Mouse (Mus musculus) MEL (cell line): Measurements from ENCODE around the gene Srsf3. TPM values are rescaled to one million over a fixed set of nuclear protein-coding genes. Genes with fewer than 3 reads are reported as not detected.

Experiments
- DNase-seq: peaks from one replicate; pipeline ENCODE4 v3.0.0; 2011; ENCODE audit warnings: low read depth, low spot score
- H3K27ac ChIP-seq: 2 replicates; pipeline ENCODE4 v1.5.1; 2012; ENCODE audit warnings: low read depth, mild to moderate bottlenecking, control low read depth, low read length, moderate library complexity; ENCODE audit not compliant: control insufficient read depth
- H3K27me3 ChIP-seq, 2 experiments: fragments of 150-350 bp in 1 of 2; sonication (generic) in 1 of 2; 2 replicates each; pipeline ENCODE4 v1.6.1; 2012; ENCODE audit warnings: low read length in 2 of 2, mild to moderate bottlenecking in 2 of 2, improper control_type of control experiment in 1 of 2, moderate library complexity in 1 of 2; ENCODE audit not compliant: insufficient read depth in 2 of 2, control insufficient read depth in 1 of 2
- H3K36me3 ChIP-seq, 2 experiments: 2 replicates each; pipeline ENCODE4 v1.6.1; 2012 to 2014; ENCODE audit warnings: low read length in 2 of 2, improper control_type of control experiment in 1 of 2, inconsistent platforms in 1 of 2, mild to moderate bottlenecking in 1 of 2; ENCODE audit not compliant: insufficient read depth in 2 of 2, control insufficient read depth in 1 of 2
- H3K4me1 ChIP-seq, 2 experiments: fragments of 150-350 bp in 1 of 2; sonication (generic) in 1 of 2; 2 replicates each; pipeline ENCODE4 v1.6.1; 2012; ENCODE audit warnings: low read length in 2 of 2, improper control_type of control experiment in 1 of 2, mild to moderate bottlenecking in 1 of 2; ENCODE audit not compliant: insufficient read depth in 2 of 2, control insufficient read depth in 1 of 2
- H3K4me3 ChIP-seq, 2 experiments: fragments of 150-350 bp in 1 of 2; sonication (generic) in 1 of 2; 2 replicates each; pipeline ENCODE4 v1.5.1; 2012; ENCODE audit warnings: low read depth in 2 of 2, low read length in 2 of 2, mild to moderate bottlenecking in 2 of 2, moderate library complexity in 2 of 2, control low read depth in 1 of 2, improper control_type of control experiment in 1 of 2; ENCODE audit not compliant: control insufficient read depth in 1 of 2, insufficient read depth in 1 of 2
- H3K79me2 ChIP-seq: 2 replicates; pipeline ENCODE4 v1.6.1; 2012; ENCODE audit warnings: mild to moderate bottlenecking, low read length, moderate library complexity; ENCODE audit not compliant: control insufficient read depth, poor library complexity, insufficient read depth
- H3K9ac ChIP-seq: 2 replicates; pipeline ENCODE4 v1.6.1; 2012; ENCODE audit warnings: low read depth, mild to moderate bottlenecking, control low read depth, low read length, moderate library complexity; ENCODE audit not compliant: control insufficient read depth, poor library complexity, severe bottlenecking
- H3K9me3 ChIP-seq: fragments of 150-350 bp; sonication (generic); replicated peaks from 2 replicates; pipeline ENCODE4 v1.6.1; 2012; ENCODE audit warnings: mild to moderate bottlenecking, low read length, improper control_type of control experiment, moderate library complexity; ENCODE audit not compliant: insufficient read depth
- CHD2 ChIP-seq: IDR thresholded peaks from 2 replicates; pipeline ENCODE4 v1.6.1; 2011; ENCODE audit warnings: low read length, improper control_type of control experiment
- EP300 ChIP-seq, 2 experiments: IDR thresholded peaks; 2 replicates each; pipeline ENCODE4 v1.6.1; 2011; ENCODE audit warnings: improper control_type of control experiment in 2 of 2, low read length in 2 of 2, low read depth in 1 of 2, mild to moderate bottlenecking in 1 of 2
- ETS1 ChIP-seq: IDR thresholded peaks from 2 replicates; pipeline ENCODE4 v1.6.1; 2012; ENCODE audit warnings: low read depth, mild to moderate bottlenecking, inconsistent platforms, low read length, improper control_type of control experiment, moderate library complexity
- GATA1 ChIP-seq: IDR thresholded peaks from 2 replicates; pipeline ENCODE4 v1.6.1; 2011; ENCODE audit warnings: low read depth, low read length, improper control_type of control experiment
- HCFC1 ChIP-seq: IDR thresholded peaks from 2 replicates; pipeline ENCODE4 v1.6.1; 2012; ENCODE audit warnings: low read depth, mild to moderate bottlenecking, inconsistent platforms, low read length, improper control_type of control experiment, moderate library complexity
- MAX ChIP-seq: IDR thresholded peaks from 2 replicates; pipeline ENCODE4 v1.6.1; 2011; ENCODE audit warnings: low read length, improper control_type of control experiment
- MXI1 ChIP-seq: IDR thresholded peaks from 2 replicates; pipeline ENCODE4 v1.6.1; 2011; ENCODE audit warnings: mild to moderate bottlenecking, low read depth, low read length, improper control_type of control experiment
- MYB ChIP-seq: IDR thresholded peaks from 2 replicates; pipeline ENCODE4 v1.6.1; 2011; ENCODE audit warnings: mild to moderate bottlenecking, low read depth, low read length, improper control_type of control experiment
- MYC ChIP-seq: IDR thresholded peaks from 2 replicates; pipeline ENCODE4 v1.6.1; 2011; ENCODE audit warnings: low read depth, mild to moderate bottlenecking, low read length, improper control_type of control experiment, moderate library complexity
- NELFE ChIP-seq: IDR thresholded peaks from 2 replicates; pipeline ENCODE4 v1.6.1; 2011; ENCODE audit warnings: low read depth, low read length, improper control_type of control experiment
- NRF1 ChIP-seq: IDR thresholded peaks from 2 replicates; pipeline ENCODE4 v1.6.1; 2014; ENCODE audit warnings: low read depth, mild to moderate bottlenecking, inconsistent platforms, low read length, improper control_type of control experiment, moderate library complexity; ENCODE audit not compliant: poor library complexity, insufficient read depth, severe bottlenecking
- POLR2AphosphoS5 ChIP-seq: IDR thresholded peaks from 2 replicates; pipeline ENCODE4 v1.6.1; 2012; ENCODE audit warnings: low read depth, borderline replicate concordance, mild to moderate bottlenecking, inconsistent platforms, low read length, moderate library complexity, mixed read lengths
- RCOR1 ChIP-seq: IDR thresholded peaks from 2 replicates; pipeline ENCODE4 v1.6.1; 2012; ENCODE audit warnings: low read depth, mild to moderate bottlenecking, inconsistent platforms, low read length, improper control_type of control experiment
- SIN3A ChIP-seq: IDR thresholded peaks from 2 replicates; pipeline ENCODE4 v1.6.1; 2012; ENCODE audit warnings: low read length, improper control_type of control experiment, inconsistent platforms
- TCF12 ChIP-seq: IDR thresholded peaks from 2 replicates; pipeline ENCODE4 v1.6.1; 2014; ENCODE audit warnings: low read depth, mild to moderate bottlenecking, inconsistent platforms, low read length, improper control_type of control experiment, moderate library complexity
- USF2 ChIP-seq, 2 experiments: IDR thresholded peaks; 2 replicates each; pipeline ENCODE4 v1.6.1; 2011 to 2012; ENCODE audit warnings: improper control_type of control experiment in 2 of 2, low read length in 2 of 2, borderline replicate concordance in 1 of 2, inconsistent platforms in 1 of 2, low read depth in 1 of 2, mild to moderate bottlenecking in 1 of 2; ENCODE audit not compliant: insufficient read depth in 1 of 2
- ZNF384 ChIP-seq: IDR thresholded peaks from 2 replicates; pipeline ENCODE4 v1.6.1; 2012; ENCODE audit warnings: low read depth, mild to moderate bottlenecking, inconsistent platforms, low read length, improper control_type of control experiment
- polyA plus RNA-seq, 2 experiments: library from polyadenylated mRNA; stranded (reverse) in 1 of 2; unstranded in 1 of 2; fragments of >175 nt in 1 of 2; fragments of >200 nt in 1 of 2; gene quantifications; 2 replicates each; pipeline versions ENCODE4 v1.2.1 to v1.2.4; 2012; ENCODE audit warnings: low replicate concordance in 2 of 2, low read depth in 1 of 2; ENCODE audit not compliant: insufficient read length in 2 of 2, insufficient read depth in 1 of 2, missing spikeins in 1 of 2
- total RNA-seq: library from RNA; depleted of rRNA; stranded (reverse); fragments of 300-350 nt; gene quantifications from 2 replicates; pipeline ENCODE4 v1.2.3, GENCODE M21; 2012

Gene Srsf3
- total and polyA plus RNA-seq, 3 experiments = 326 to 556 (median 367) TPM

- Histone ChIP-seq H3K4me1 (peaks cover 5 to 12% of the 10 kb centered on the region in 2 experiments), H3K27me3 (no peaks in the 10 kb centered on the region), H3K79me2 (peaks cover 11% of the 10 kb centered on the region), H3K36me3 (peaks cover 6 to 17% of the 10 kb centered on the region in 2 experiments), H3K9ac (no peak overlapping the region), H3K27ac (no peak overlapping the region), H3K9me3 (no peaks in the 10 kb centered on the region), H3K4me3 (no peak overlapping the region)
- TF ChIP-seq TCF12 (no peak), ZNF384 (no peak), CHD2 (no peak), MYC (no peak), MXI1 (no peak), USF2 (IDR thresholded peaks at IDR 0.05; ENCODE audit: borderline replicate concordance in 1 of 2, insufficient read depth in 1 of 2, low read depth in 1 of 2, low read length in 2 of 2) (no peak), ETS1 (no peak)
- no peak for DNase-seq
These were observed 32.0 kb upstream of the Srsf3 start for GRCm38 (mm10) chr17:29000465-29000864.

GRCm38 (mm10) chr17:29003740-29004139 lies 28.7 kb upstream of the Srsf3 start:
- H3K9ac ChIP-seq = peak overlapping the region; percentile 42
- H3K4me1 ChIP-seq = peaks cover 5 to 15% of the 10 kb centered on the region in 2 experiments
- peaks cover 2 to 17% of the 10 kb centered on the region in 2 experiments for H3K36me3 ChIP-seq
- H3K79me2 ChIP-seq = peaks cover 26% of the 10 kb centered on the region
- peak; percentile 64 for DNase-seq
- no peaks in the 10 kb centered on the region for H3K27me3 ChIP-seq
- H3K9me3 ChIP-seq = no peaks in the 10 kb centered on the region
- TF ChIP-seq MAX (0 out of 2 replicates have a peak, but pooled peaks have one; percentile 20), POLR2AphosphoS5 (no peak), GATA1 (peak; percentile 40; the same call in 1 of the 2 replicates), TCF12 (0 out of 2 replicates have a peak, but pooled peaks have one; percentile 27), SIN3A (peak; percentile 89), USF2 (IDR thresholded peaks at IDR 0.05; ENCODE audit: borderline replicate concordance in 1 of 2, insufficient read depth in 1 of 2, low read depth in 1 of 2, low read length in 2 of 2) (no peak), CHD2 (no peak), NRF1 (no peak), ETS1 (peak; percentile 75), NELFE (no peak), MYB (no peak), MXI1 (peak; percentile 84), EP300 (IDR thresholded peaks at IDR 0.05; ENCODE audit: low read depth in 1 of 2, low read length in 2 of 2) (peak; percentile 53 to 63; a peak in 3 of 4 replicates), MYC (peak; percentile 79; the same call in 1 of the 2 replicates), ZNF384 (peak; percentile 98), RCOR1 (peak; percentile 56; the same call in 1 of the 2 replicates), HCFC1 (peak; percentile 21; the same call in 1 of the 2 replicates)
- TF ChIP-seq, all 39 proteins: peak for 11
- H3K4me3 ChIP-seq = no peak overlapping the region
- H3K27ac ChIP-seq = peak overlapping the region; percentile 76
